Mouse (Mus musculus): Measurements from ENCODE around the gene Slc39a13.
"Not testable (repeated sequence)": the region's sequence is repeated elsewhere in the genome, so short reads cannot be mapped to it uniquely, and the experiment has no call there.

Gene Slc39a13

DNA sequence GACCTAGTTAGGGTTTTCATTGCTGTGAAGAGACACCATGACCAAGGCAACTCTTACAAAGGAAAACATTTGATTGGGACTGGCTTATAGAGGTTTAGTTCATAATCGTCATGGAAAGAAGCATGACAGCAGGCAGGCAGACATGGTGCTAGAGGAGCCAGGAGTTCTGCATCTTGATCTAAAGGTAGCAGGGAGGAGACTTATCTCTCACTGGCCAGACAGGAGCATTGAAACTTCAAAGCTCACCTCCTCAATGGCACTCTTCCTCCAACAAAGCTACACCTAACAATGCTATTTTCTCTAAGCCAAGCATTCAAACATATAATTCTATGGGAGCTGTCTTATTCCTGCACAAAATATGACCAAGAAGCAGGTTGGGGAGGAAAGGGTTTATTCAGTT is 43.7 kb downstream of the Slc39a13 start:
- DNase-seq (ENCODE audit: low read depth, low spot score) = no peak

DNA sequence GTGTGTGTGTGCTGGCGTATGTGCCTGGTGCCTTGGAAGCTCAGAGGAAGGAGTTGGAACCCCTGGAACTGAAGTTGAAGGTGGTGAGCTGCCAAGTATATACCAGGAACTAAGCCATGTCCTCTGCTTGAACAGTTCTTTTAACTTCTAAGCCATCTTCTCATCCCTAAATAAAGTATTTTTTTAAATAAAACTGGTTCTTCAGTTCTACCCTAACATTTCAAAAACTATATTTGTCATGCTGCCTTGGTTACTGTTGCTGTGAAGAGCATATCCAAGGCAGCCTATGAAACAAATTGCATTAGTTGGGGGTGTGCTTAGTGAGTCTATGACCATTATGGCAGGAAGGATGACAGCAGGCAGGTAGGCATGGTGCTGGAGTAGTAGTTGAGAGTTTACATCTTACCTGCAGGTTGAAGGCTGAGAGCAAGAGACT is 45.1 kb downstream of the Slc39a13 start:
- DNase-seq (ENCODE audit: low read depth, low spot score) = no peak

DNA sequence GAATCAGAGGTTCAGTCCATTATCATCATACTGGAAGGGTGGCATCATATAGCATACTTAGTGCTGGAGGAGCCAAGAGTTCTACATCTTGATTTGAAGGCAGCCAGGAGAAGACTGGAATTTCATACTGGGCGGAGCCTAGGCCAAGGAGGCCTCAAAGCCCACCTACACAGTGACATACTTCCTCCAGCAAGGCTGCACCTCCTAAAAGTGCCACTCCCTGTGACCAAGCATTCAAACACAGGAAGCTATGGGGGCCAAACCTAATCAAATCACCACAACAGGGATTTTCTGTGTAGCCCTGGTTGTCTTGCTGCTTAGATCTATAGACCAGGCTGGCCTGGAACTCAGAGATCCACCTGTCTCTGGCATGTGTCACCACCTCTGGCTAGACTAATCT is 46.3 kb downstream of the Slc39a13 start:
- no peak for DNase-seq (ENCODE audit: low read depth, low spot score)

DNA sequence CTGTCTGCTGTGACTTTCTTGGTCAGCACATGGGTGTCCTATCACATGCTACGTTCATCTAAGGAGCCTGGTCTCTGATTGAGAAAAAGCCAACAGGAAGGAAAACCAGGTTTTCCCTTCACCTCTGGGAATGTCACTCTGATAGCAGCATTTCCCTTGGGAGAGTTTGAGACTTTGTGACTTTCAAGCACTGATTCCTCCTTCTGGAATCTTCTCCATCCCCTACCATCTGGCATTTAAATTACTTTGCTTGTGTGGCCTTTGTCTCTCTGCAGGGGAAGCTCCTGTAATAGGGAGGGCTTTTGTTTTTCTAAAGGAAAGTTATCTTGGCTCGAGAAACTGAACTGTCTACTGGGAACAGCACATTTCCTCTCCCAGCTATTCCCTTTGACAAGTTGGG is 47.1 kb downstream of the Slc39a13 start:
- DNase-seq (ENCODE audit: low read depth, low spot score) = no peak

DNA sequence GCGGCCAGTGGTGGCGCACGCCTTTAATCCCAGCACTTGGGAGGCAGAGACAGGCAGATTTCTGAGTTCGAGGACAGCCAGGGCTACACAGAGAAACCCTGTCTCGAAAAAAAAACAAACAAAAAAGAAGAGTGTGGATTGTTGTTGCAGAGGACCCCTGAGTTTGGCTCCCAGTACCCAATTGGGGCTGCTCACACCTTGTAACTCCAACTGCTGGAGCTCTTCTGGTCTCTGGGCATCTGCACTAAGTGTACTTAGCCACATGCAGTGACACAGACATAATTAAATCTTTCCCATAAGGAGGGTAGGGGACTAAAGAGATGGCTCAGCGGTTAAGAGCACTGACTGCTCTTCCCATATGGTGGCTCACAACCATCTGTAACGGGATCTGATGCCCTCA is 48.0 kb downstream of the Slc39a13 start:
- not testable (repeated sequence) for DNase-seq (ENCODE audit: low read depth, low spot score)

- DNase-seq (ENCODE audit: low read depth, low spot score) = no peak
Observed at GRCm38 (mm10) chr2:91019911-91020310, 50.3 kb downstream of the Slc39a13 start.

DNA sequence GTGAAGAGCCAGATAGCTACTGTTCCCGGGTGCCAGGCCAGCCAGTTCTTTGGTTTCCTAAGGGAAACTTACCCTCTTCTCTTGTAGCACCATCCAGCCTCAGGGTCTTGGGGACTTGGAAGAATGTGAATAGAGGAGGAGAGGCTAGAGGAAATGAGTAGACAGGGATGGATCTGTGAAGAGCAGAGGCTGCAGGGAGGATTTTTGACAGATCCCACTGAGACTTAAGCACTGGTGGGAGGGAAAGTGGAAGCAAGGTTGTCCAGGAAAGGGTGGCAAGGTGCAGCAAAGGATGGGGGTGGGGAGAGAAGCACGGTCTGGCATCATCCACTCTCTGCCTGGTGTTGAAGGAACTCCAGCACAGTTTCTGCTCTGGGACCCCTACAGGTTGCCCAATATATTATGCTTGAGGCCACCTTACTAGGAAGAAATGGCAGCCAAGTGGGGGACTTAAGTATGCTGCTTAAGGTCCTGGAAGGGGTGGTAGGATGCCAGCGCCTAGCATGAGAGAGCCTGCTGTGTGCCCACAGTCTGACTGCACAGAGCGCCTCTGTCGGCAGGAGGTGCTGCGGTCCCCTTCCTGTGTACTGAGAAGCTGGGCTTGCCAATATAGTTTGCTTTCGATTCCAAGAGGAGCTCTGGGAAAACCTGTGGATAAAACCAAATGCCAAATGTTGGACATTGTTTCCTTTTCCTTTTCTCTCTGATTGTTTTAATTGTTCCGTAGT is 52.0 kb downstream of the Slc39a13 start:
- DNase-seq (ENCODE audit: low read depth, low spot score) = no peak

DNA sequence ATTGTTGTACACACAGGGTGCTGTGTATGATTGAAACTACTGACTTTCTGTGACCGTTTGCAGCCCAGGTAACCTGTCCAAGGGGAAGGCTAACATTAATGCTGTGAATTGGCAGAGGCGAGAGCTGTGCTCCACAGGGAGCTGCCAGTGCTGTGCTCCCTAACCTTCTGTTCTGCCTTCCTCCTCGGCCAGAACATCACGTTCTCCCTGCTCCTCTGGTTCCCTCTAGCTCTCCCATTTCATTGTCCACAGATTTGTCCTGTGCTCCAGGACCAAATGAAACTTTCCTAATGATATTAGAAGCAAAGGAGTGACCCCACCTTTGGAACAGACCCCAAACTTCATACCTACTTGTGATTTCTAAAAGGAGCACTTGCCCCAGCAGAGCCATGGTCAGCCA is 54.8 kb downstream of the Slc39a13 start:
- no peak for DNase-seq (ENCODE audit: low read depth, low spot score)

DNA sequence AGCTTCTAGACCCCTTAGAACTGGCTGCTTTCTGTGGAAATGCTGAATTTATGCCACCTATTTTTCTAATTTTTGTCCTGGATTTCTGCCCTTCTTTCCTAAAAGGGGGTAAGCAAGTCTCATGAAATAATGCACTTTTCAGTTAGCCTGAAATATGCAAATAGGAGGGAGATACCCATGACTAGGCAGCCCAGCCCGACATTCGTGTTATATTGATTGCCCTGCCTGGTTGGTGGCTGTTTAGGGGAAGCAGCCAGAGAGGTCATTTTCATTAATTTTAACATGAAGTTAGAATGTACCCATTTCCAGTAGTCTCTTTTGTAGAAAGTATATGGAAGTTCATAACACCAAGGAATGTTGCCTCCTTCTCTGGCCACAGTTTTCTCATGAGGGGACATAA is 56.3 kb downstream of the Slc39a13 start:
- no peak for DNase-seq (ENCODE audit: low read depth, low spot score)

All from CD4-positive helper T cell, adult 2 months (primary cell).